Mouse (Mus musculus): ENCODE results near the gene Cnpy2. TPM values are rescaled to one million over a fixed set of nuclear protein-coding genes. Genes with fewer than 3 reads are reported as not detected.

Cnpy2 gene
- polyA plus RNA-seq (2012; rRNA removed; ENCODE audit: low replicate concordance), result 32.3 and 61.4 TPM in 2 replicates

DNA sequence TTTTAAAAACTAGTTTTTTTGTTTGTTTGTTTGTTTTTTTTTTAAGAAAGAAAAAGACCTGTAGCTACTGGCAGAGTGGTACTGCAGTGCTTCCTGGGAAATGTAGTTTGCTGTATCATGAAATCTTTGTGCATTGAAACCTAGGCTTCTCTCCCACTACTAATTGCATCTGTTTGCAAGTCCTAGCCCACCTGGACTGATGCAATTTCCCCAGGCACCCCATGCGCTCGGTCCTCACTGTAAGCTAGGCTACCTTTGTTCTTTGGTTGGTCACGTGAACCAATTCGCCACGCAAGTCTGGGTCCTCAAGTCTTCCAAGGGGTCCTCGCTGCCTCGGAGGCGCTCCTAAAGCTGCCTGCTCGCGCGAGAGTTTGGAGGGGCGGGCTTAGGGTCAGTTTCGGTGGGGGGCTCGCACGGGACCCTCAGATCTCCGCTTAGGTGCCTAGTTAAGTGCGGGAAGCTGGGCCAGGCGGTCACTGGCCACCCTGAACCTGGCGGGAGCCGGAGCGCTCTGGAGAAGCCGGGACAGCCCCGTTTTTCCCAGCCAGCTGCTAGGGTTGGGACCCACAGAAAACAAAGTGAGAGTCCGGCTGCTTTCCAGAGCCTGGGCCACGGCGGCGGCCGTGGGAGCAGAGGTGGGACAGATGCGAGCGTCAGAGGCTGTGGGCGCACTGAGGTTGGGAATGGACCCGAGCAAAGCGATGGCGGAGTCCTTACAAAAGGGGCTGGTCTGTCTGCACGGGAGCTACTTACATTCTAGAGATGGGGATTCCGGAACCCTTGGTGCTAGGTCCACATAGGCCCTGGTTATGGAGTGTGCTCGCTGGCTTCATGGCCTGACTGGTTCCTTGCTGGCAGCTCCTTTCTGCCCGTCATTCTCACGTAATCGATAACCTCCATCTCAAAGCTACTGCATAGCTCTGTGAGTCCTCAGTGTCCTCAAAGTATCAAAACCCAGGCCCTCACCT, at the start of gene Cnpy2:
Cnpy2 (plus strand) TSS at position 319 of the 968 bp plus-strand sequence.

DNA sequence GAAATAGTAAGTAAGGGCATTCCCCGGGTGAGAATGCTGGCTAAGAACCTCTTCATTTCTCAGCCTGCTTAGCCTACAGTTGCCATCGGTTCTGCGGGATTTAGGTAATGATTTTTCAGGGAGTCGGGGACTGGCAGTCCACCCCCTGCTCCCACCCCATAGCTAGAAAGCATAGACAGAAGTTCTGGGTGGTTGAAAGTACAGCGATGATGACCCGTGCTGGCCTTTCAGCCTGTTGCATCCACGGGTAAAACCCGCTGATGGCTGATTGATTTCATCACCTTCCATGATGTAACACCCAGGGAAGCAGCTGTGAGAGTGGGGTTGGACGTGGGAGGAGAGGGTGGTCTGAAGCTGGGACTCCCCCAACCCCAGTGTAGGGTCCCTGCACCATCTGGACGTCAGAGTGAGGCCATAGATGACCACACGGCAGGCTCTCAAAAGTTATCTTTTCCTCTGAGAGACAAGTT, 23.5 kb upstream of the Cnpy2 start, which contains the start of gene Il23a:
Il23a (minus strand) TSS at position 51 of the 470 bp plus-strand sequence.

DNA sequence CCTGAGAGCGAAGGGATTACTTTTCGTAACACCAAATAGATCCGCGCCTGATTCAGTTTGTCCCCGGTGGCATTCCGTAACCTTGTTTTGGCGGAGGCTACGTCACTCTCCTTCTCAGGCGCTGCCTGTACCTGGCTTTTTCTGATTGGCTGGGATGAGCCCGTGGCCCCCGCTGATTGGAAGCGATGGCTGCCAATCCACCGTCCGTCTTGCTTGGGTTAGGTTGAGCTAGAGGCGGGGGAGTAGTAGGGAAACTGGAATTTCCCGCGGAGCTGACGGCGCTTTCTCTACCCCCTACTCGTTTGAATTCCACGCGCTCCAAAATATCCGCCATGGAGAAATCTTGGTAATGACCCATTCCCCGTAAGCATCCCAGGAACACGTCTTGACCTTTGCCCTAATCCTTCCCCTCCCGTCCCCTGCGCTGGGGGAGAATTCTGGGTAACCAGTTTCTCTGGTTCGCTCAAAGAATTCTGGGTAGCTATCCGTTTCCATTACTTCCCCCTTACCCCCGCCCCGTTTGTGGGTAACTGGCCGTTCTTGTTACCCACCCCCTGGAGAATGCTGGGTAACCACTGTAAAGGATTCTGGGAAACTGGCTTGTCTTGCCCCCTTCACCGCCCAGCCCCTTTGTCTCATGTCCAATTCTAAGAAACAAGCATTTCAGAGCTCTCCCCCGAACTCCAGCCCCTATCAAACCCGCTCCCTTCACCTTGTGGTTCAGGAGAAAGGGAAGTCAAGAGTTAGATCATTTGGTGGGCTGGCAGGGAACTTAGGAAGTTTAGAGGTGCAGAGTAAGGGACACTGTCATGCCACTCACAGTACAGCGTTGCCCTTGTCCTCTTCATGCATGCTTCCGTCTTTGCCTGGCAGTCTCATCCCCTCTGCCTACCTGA, 18.9 kb upstream of the Cnpy2 start, which contains the start of gene Pan2:
Pan2 (plus strand) TSS at position 210 of the 896 bp plus-strand sequence.

DNA sequence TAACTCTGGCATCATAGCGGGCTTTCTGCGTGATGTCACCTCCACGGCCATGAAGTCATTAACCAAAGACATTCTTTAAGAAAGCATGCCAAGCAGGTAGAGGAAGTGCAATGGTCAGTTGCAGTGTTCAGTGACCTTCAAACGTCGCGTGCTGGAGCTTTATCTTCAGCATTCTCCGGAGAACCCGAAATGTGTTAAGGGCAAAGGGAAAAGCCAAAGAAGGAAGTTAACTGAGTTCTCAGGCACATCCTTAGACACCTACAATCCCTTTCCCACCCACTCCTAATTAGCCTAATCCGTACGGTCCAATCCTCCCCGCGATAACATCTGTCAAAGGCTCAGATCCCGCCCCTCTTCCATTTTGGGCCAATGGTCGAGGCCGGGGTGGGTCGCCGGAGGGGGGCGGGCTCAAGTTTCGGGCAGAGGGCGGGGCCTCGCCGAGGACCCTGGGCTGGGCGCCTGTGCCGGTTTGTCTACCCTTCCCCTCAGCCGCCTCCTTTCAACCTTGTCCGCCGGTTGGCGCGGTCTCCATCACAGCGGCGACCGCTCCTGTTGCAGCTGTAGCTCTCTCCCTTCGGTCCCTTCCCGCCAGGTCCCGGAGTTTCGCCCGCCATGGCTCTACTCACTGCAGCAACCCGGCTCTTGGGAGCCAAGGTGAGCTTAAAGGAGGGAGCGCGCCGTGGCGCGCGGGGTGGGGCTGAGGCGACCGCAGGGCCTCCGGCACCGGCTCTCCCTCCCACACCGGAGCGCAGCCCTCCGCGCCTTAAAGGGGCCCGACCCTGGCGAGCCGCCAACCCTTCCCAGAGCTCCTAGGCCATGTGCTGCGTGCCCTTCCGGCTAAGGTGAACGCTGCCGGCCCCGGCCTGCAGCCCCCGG, 15.3 kb downstream of the Cnpy2 start, which contains the start of gene Cs:
Cs (plus strand) TSS at position 429 of the 876 bp plus-strand sequence.

GRCm38 (mm10) chr10:128368402-128369217, 46.4 kb downstream of the Cnpy2 start, which contains the start of gene Coq10a:
Gene Coq10a (minus strand): TSS chr10:128368997.

GRCm38 (mm10) chr10:128376455-128377211, 54.4 kb downstream of the Cnpy2 start, which contains the start of gene Ankrd52:
Gene Ankrd52 (plus strand): TSS chr10:128377115.

Other genes starting within 250 kb of the Cnpy2 start
- 5,679 and 6,335 TPM in 2 replicates for gene Atp5b, start 239.2 kb upstream of the Cnpy2 start, polyA plus RNA-seq (2012; rRNA removed; ENCODE audit: low replicate concordance)
- gene Baz2a, start 230.9 kb upstream of the Cnpy2 start, polyA plus RNA-seq (2012; rRNA removed; ENCODE audit: low replicate concordance), result 38.7 and 43.5 TPM in 2 replicates
- gene Rbms2, start 142.2 kb upstream of the Cnpy2 start, polyA plus RNA-seq (2012; rRNA removed; ENCODE audit: low replicate concordance), result 141 and 190 TPM in 2 replicates
- gene Gls2, start 128.0 kb upstream of the Cnpy2 start, polyA plus RNA-seq (2012; rRNA removed; ENCODE audit: low replicate concordance), result 1.6 and 19.0 TPM in 2 replicates
- gene Spryd4, start 110.7 kb upstream of the Cnpy2 start, polyA plus RNA-seq (2012; rRNA removed; ENCODE audit: low replicate concordance), result 7.7 and 23.0 TPM in 2 replicates
- not detected in 2 replicates for gene Mip, start 96.6 kb upstream of the Cnpy2 start, polyA plus RNA-seq (2012; rRNA removed; ENCODE audit: low replicate concordance)
- 3.5 and 4.7 TPM in 2 replicates for gene Timeless, start 90.4 kb upstream of the Cnpy2 start, polyA plus RNA-seq (2012; rRNA removed; ENCODE audit: low replicate concordance)
- 0.09 and 1.4 TPM in 2 replicates for gene Apon, start 68.4 kb upstream of the Cnpy2 start, polyA plus RNA-seq (2012; rRNA removed; ENCODE audit: low replicate concordance)
- 1.9 and 6.8 TPM in 2 replicates for gene Apof, start 53.8 kb upstream of the Cnpy2 start, polyA plus RNA-seq (2012; rRNA removed; ENCODE audit: low replicate concordance)
- gene Stat2, start 51.9 kb upstream of the Cnpy2 start, polyA plus RNA-seq (2012; rRNA removed; ENCODE audit: low replicate concordance), result 39.6 and 43.4 TPM in 2 replicates
- 0.07 and 0.09 TPM in 2 replicates for gene Il23a, start 23.7 kb upstream of the Cnpy2 start, polyA plus RNA-seq (2012; rRNA removed; ENCODE audit: low replicate concordance)
- 23.6 and 33.0 TPM in 2 replicates for gene Pan2, start 19.1 kb upstream of the Cnpy2 start, polyA plus RNA-seq (2012; rRNA removed; ENCODE audit: low replicate concordance)
- gene Cs, start 15.3 kb downstream of the Cnpy2 start, polyA plus RNA-seq (2012; rRNA removed; ENCODE audit: low replicate concordance), result 312 and 728 TPM in 2 replicates
- gene Coq10a, start 46.5 kb downstream of the Cnpy2 start, polyA plus RNA-seq (2012; rRNA removed; ENCODE audit: low replicate concordance), result 41.6 and 171 TPM in 2 replicates
- 35.8 and 39.3 TPM in 2 replicates for gene Ankrd52, start 54.7 kb downstream of the Cnpy2 start, polyA plus RNA-seq (2012; rRNA removed; ENCODE audit: low replicate concordance)
- gene Slc39a5, start 78.8 kb downstream of the Cnpy2 start, polyA plus RNA-seq (2012; rRNA removed; ENCODE audit: low replicate concordance), result not detected in 2 replicates
- 27.6 and 30.5 TPM in 2 replicates for gene Nabp2, start 89.0 kb downstream of the Cnpy2 start, polyA plus RNA-seq (2012; rRNA removed; ENCODE audit: low replicate concordance)
- gene Rnf41, start 89.2 kb downstream of the Cnpy2 start, polyA plus RNA-seq (2012; rRNA removed; ENCODE audit: low replicate concordance), result 25.5 and 28.2 TPM in 2 replicates
- 114 and 152 TPM in 2 replicates for gene Smarcc2, start 136.8 kb downstream of the Cnpy2 start, polyA plus RNA-seq (2012; rRNA removed; ENCODE audit: low replicate concordance)
- 431 and 667 TPM in 2 replicates for gene Myl6, start 171.7 kb downstream of the Cnpy2 start, polyA plus RNA-seq (2012; rRNA removed; ENCODE audit: low replicate concordance)
- gene Myl6b, start 176.2 kb downstream of the Cnpy2 start, polyA plus RNA-seq (2012; rRNA removed; ENCODE audit: low replicate concordance), result 6.0 and 6.7 TPM in 2 replicates
- gene Esyt1, start 203.4 kb downstream of the Cnpy2 start, polyA plus RNA-seq (2012; rRNA removed; ENCODE audit: low replicate concordance), result 153 and 220 TPM in 2 replicates
- gene Zc3h10, start 225.3 kb downstream of the Cnpy2 start, polyA plus RNA-seq (2012; rRNA removed; ENCODE audit: low replicate concordance), result 11.5 and 20.7 TPM in 2 replicates
- gene Rpl41, start 226.8 kb downstream of the Cnpy2 start, polyA plus RNA-seq (2012; rRNA removed; ENCODE audit: low replicate concordance), result 1,017 and 1,401 TPM in 2 replicates
- gene Pa2g4, start 243.5 kb downstream of the Cnpy2 start, polyA plus RNA-seq (2012; rRNA removed; ENCODE audit: low replicate concordance), result 13.1 and 25.5 TPM in 2 replicates

All from mammary gland, adult 2 months (tissue).